Mouse (Mus musculus) T-helper 2 cell (primary cell): ENCODE results near the gene Mtmr10.

Experiments
- in situ Hi-C: fragments of 300-600 bp; cut with MboI, MseI; formaldehyde crosslinking; loops from one replicate; pipeline ENCODE4 v1.15.1; 2025; ENCODE audit warnings: high pct_unique_total_duplicates

The Mtmr10 gene

DNA sequence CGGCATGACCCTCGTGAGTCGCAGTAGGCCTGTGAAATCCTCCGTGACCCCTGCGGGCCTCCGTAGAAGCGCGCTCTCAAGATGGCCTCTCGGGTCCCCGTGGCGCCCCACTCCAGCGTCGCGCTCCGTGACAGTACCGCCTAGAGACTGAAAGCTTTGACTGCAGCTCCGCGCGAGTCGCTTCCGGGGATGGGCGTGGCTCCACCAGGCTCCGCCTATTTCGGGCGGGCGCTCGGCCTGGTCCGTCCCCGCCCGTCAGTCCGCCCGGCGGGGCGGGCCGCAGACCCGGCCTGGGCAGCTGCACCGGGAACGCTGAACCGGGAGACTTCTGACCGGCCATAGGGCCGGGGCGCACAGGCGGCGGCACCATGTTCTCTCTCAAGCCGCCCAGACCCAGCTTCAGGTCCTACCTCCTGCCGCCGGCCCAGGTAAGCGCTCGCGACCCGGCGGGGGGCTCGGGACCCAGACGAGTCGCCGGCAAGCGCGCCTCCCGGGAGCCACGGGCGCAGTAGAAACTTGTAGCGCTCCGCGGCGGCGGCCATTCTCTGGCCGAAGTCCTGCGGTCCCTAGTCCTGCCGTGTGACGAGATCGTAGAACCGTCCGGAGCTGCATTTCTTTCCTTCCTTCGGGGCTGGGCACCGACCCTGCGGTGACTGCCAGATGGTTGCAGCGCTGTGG is at the start of gene Mtmr10:
TSS of gene Mtmr10 (plus strand) at position 240 of the 678 bp plus-strand sequence.
- in situ Hi-C loops, result no loop called here

DNA sequence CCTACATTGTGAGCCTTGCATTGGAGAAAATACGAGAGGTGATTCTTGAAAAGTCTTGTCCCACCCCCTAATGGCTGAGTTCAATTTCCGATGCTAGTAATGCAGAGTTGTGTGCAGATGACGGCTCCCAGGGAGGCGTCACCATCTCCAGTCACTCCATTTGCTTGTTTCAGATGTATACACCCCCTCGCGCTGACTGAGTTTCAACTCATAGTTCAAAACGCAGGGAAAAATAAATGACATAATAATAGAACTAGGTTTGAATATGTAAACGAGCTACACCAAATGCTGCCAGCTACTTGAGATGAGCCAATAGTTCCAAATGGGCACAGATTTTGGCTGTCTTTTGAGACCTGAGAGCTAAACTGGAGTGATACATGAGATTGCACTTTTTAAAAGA is 49.7 kb upstream of the Mtmr10 start:
- in situ Hi-C loops, result no loop called here

DNA sequence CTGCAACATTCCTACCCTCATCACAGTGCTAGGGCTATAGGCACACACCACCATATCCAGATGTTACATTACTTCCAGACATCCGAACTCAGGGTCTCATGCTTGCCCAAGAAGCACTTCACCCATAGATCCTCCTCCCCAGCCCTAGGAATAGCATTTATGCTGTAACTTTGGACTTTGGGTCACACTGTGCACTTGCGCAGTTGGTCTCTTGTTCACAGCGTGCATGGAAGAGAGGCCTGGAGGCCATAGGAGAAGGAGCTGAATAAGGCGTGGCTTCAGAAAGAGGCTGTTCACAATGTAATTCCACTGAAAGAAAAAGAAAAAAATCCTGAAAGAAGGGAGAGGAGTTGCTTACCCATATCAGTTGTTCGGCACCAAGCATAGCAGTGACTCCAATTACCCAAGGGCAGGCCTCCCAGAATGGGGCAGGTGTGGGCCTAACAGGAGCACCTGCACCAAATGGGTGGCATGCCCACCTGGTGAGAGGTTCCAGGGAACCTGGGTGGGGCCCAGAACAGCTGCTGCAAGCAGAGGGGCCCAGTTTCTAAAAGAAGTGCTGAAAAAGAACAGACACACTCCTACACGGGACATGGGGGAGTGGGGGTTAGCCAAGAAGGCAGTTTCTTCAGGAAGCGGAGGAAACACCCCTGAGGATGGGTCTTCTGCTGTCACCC is 48.9 kb upstream of the Mtmr10 start:
- in situ Hi-C loops, result no loop called here

DNA sequence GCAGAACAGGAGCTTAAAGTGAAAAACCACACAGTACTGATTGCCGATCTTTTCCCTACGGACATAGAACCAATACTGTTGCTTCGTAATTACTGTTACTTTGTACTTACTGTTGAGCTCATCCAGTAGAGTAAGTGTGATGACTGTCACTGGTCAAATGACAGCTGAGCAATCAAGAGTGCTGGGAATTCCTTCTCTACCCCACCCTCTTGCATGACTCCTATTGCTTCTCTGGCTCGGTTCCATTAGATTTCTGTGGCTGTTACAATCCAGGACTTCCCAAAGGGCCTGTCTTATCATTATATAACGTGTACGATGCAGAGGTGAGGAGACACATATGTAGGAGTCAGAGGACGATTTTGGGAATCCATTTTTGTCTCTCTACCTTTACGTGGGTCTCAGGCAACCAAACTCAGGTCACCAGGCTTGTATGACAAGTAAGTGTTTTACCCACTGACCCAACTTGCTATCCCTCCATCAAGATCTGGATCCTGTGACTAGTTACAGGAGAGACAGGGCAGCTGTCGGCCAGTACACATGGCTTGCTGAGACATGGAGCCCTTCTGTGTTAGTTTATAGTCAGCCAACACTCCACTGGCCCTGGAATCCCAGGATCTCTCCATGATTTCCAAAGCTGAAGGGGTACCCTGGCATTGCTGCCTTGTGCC is 48.2 kb upstream of the Mtmr10 start:
- in situ Hi-C loops, result no loop called here

DNA sequence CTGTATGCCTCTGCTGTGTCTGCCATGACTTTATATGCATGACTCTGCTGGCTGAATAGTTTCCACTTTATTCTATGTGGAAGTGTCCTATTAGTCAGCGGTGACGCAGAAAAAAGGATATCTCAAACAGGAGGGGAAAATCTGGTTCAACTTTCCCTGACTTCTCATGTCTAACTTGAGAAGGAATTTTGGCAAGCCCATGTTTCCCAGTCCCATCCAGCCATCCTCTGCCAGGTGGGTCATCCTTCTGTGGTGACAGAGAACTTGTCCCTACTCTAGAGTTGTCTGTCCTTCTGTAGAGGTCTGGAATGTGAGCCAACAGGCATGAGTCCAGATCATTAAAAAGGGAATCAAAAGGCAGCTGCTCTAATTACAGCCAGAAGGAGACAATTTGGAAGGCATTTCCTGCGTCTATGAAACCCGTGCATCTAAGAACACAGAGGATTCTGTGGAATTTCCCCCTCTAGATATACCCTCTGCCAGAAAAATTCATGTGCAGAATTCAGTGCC is 47.6 kb upstream of the Mtmr10 start:
- in situ Hi-C loops, result no loop called here

DNA sequence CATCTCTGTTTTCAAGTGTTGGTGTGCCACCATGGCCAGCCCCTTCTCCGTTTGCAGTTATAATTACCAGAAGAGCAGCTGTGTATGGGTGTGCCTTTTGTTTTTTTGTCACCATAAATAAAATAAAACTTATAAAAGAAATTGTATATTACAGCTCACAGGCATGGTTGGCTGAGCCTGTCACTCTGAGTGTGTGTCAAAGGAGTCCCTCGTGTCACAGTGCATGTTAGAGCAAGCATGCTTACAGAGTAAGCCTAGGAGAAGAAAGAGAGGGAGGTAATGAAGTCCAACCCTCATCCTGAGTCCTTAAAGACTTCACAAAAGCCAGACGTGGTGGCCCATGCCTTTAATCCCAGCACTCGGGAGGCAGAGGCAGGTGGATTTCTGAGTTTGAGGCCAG is 45.0 kb upstream of the Mtmr10 start:
- in situ Hi-C loops, result no loop called here

DNA sequence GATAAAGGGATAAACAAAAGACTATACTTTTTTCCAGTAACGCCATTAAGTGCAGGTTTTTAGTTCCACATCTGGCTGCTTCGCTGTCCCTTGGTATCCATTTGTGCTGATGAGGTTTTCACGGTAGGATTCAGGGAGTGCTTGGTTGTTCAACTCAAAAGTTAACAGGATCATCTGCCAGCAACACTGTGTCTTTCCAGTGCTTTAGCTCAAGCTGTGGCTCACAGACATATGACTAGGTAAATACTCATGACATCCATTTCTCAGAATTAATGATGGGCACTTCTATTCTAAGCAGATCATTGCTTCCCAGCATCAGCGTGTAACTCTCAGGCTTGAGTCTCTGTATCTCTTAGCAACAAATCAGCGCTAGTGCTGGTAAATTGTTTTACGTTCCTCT is 43.1 kb upstream of the Mtmr10 start:
- in situ Hi-C loops, result no loop called here

DNA sequence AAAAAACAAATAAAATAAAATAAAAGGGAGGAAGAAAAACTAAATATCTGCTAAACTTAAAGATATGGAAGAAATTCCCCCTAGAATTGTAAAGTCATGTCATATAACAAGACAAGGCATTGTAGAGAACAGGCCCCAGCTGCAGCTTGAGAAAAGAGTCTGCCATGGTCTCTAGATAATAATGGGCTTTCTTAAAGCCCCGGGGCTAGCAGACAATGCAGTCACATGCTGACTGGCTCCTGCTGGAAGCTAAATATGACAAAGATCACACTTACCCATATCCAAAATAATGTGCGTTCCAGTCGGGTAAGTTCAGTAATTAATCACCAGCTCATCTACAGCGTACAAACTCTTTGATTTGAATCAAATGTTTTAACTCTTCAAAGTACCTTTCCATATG is 40.7 kb upstream of the Mtmr10 start:
- in situ Hi-C loops, result no loop called here

DNA sequence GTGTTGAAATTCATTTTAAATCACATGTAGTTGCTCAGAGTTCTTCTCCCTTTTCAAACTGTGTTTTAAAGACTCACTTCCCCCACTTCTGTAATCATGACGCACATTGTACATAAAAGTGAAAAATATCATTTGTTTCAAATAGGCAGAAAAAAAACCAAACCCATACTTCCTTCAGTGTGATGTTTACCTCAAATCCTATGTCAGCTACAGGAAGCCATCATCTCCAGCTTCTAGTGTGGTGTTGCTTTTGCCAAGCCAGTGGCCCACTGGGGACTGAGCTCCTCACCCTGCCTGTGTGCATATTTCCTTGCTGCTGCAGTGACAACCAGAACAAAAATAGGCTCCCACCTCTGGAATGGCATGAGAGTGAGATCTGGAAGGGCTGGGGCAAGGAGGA is 39.1 kb upstream of the Mtmr10 start:
- in situ Hi-C loops, result no loop called here

DNA sequence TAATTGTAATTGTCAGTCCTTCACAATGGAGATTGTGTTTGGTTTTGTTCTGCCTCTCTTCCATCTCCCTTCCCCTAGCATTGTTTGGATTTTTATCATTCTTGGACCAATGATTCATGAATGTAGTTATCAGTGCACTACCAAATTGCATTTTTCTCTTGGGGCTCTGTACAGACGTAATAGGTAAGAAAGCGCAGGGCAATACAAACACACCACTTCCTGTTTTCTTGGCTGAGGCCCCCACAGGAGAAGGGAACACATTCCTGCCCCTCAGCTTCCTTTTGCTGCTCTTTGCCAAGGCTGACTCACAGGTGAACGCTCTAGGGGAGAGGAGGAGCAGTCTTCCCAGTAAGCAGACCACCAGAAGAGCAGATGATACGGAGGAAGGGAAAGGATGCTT is 37.7 kb upstream of the Mtmr10 start:
- in situ Hi-C loops, result loop anchor here (10.0 kb wide), 1 partner anchor 1745 kb away; no protein-coding TSS in a partner anchor

DNA sequence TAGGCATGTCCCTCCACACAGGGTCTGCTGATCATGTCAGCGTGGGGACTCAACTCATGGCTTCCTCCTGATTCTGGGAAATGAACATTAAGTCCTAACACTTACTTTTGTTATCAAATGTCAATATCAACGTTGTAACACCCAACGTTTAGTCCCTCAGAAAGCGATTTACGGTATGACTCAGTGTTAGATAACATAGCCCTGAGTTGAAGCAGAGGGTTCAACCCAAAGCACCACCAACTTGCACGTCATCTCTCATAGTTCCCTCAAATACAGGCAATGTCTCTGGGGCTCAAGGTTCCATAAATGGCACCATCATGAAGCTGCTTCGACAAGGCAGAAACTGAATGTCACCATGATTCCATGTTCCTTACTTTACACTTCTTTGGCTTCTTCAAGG is 37.0 kb upstream of the Mtmr10 start:
- in situ Hi-C loops, result loop anchor here (10.0 kb wide), 1 partner anchor 1746 kb away; no protein-coding TSS in a partner anchor

DNA sequence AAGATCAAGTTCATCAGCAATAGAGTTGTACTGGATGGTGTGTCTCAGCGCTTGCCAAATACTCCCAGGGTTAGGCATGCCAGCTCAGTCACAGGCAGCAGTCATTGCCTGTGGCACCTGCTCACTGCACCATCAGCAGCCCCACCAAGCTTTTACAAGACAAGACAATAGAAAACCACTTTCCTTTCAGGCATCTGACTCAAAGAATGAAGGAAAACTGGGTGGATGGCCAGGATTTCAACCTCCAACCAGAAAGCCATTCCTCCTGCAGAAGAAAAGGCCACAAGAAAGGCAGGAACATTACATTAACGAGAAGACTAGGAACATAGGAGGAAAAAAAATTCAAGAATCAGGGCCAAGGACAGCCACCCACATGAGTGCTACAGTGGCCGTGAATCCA is 33.7 kb upstream of the Mtmr10 start:
- in situ Hi-C loops, result loop anchor here (10.0 kb wide), 1 partner anchor 1749 kb away; no protein-coding TSS in a partner anchor

DNA sequence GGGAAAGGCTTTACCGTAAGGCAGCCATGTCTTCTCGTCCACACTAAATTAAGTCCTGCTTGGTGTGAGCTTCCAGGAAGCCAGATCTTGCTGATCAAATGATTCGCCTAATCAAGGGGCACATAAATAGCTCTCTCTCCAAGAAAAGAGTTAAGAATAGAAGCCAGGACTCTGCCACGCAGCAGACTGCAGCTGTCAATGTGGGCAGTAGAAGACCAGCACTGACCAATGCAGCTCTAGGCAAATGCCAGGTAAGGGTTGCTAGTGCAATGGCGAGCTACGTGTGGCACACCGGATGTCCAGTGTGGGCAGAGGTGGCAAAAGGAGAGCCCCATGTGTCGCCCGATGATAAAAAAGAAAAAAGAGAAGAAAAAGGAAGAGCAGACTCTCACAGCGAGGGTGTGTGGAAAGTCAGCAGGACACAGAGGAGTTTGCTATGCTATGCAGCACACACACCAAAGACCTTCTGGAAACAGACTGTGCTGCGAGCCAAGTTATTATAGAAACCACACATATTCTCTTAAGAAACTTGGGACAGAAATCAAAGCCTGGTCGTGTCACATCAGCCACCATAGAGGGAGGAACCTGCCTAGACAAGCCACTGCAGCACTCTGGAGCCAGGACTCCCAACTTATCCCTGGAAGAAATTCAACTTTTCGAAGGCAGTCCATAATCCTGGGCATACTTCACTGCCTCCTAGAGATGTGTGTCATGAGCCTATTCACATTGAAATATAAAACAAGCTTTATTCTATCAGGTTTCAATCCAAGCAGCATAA is 21.8 kb upstream of the Mtmr10 start:
- in situ Hi-C loops, result no loop called here

DNA sequence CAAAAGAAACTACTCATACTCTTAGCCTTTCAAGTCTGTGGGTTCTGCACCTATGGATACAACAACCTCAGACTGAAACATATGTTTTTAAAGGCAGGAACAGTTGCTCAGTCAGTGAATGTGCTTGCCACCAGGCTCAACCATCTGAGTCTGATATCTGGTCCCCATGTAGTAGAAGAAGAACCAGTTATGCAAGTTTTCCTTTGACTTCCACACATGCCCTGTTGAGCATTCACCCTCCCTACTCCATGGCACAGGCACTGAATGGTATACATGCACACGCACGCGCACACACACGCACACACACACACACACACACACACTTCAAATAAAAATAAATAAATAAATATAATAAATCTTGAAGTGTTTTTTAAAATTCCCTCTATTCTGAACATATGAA is 20.9 kb upstream of the Mtmr10 start:
- in situ Hi-C loops, result no loop called here

DNA sequence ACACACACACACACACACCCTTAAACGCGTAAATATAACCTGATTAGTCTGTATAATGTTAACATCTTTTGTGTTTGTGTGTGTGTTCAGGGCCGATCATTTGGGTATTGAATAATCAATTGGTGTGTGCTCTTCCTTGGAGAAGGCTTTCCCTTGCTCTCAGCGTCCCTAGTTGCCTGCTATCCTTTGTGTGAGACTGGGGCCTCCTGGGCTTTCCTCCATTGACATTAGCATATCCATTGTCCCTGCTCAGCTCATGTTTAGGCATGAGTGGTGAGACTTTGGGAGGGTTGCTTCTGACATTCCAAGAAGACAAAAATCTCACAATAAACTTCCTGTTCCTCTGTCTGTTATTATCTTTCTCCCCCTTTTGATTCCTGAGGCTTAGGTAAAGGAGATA is 15.5 kb upstream of the Mtmr10 start:
- in situ Hi-C loops, result no loop called here

DNA sequence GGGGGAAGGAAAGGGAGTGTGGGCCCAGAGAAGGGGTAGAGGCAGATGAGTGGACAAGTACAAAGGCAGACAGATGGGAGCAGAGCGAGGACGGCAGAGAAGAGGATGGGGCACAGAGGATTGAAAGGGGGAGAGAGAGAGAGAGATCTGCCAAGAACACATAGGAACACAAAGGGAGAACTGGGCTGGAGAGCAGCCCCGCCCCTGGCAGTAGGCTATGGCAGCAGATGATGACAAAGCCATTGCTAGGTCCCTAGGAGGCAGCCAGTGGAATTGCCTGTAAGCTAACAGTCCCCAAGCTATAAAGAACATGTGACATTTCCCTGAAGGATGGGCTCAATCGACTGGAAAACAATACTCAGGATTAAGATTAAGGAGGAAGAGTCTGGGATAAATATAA is 11.9 kb upstream of the Mtmr10 start:
- in situ Hi-C loops, result no loop called here

DNA sequence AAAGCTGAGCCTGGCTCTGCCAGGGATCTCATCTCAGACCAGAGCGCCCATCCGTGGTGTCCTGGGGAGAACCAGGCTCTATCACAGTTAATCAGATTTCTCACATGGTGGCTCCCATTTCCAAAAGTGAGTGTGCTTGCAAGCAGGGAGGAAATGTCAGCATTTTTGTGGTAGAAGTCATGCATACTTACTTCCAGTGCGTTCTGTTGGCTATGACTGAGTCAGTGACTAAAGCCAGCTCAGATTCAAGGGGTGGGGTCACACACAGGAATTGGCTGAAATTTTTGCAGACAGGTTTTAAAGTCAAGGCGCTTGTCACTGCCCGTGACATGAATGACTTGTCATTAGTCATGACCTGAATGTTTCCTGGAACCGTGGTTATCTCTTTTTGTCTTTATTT is 10.5 kb upstream of the Mtmr10 start:
- in situ Hi-C loops, result no loop called here

DNA sequence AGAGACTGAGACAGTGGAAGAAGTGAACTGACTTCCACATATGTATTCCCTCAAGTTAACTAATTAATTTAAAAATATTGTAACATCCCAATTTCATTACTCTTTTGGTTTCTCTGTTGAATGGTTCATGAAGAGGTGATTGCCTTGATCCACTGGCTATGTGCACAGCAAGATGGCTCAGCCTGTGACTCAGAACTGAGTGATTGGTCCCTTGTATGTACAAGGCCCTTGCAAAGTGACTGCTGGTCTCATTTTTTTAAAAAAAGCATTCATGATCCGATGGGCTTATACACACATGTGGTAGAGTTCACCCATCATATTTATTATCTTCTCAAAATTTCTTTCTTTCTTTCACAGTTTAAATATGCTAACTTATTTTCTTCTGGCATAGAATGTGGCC is 8.9 kb upstream of the Mtmr10 start:
- in situ Hi-C loops, result no loop called here

DNA sequence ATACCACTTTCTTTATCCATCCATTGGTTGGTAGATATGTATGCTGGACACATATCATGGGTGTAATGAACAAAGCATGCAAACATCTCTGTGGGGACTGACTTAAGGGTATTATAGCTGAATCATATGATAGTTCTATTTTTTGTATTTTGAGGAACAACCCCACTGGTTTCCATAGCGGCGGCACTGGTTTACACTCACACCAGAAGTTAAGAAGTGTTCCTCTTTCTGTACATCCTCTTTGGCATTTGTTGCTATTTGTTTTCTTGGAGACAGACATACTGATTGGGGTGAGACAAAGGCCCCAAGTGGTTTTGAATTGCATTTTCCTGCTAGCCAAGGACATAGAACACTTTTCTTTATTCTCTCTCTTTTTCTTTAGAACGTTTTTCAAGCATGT is 7.9 kb upstream of the Mtmr10 start:
- in situ Hi-C loops, result no loop called here

DNA sequence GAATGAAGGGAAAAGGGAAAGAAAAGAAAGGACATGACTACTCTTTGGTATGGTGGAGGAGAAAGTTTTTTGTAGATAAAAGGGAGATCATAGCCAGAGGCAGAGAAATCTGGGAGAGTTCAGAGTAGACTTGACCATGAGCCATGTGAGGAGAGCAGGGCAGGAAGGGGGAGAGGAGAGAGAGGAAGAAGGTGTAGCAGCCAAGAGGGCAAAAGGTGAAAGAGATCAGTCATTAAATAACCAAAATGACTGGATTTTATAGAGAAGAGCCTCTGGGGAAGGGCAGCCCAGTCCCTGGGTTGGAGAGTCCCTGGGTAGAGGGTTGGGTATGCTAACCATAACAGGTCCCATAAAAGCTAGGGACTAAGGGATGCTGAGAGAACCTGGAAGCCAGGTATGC is 887 bp upstream of the Mtmr10 start:
- in situ Hi-C loops, result no loop called here

DNA sequence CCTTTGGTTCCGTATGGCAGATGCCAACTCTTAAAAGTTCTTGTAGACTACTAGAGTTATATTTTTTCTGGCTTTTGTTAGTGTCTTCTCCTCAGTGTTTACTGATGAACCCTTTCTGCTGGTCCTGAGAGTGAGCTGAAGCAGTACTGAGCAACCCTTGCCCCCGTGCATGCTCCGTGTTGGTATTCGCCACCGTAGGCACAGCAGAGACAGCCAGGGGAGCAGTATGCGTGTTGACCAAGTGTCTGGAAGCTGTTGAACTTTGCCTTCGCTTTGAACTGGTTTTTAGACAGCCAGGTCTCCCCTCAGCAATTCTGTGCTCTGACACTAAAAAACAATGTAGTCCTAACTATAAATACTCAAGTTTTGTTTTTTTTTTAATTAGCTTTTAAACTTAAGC is 2.0 kb downstream of the Mtmr10 start:
- in situ Hi-C loops, result no loop called here

DNA sequence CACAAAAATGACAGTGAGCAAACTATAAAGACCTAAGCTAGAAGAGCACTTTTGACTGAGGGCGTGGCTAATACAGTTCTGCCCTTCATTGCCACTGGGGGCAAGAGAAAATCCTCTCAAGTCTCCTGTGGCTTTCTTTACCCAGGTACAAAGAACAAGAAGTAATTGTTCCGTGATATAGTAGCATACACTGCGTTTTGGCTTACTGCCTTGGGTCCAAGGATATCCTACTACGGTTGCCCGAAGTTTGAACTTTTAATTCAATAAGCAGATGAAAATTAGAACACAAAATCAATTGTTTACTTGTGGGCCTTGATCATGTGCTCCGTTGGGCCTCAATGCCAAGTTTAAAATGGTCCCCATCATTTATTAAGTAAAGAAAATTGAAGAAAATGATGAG is 3.0 kb downstream of the Mtmr10 start:
- in situ Hi-C loops, result no loop called here
